Mouse (Mus musculus): Measurements from ENCODE around the gene Olfr586. TPM values are rescaled to one million over a fixed set of nuclear protein-coding genes. Genes with fewer than 3 reads are reported as not detected.

Olfr586 gene
- not detected in 2 replicates for polyA plus RNA-seq (2011; ENCODE audit: insufficient read depth, insufficient read length, low replicate concordance, missing spikeins)

DNA sequence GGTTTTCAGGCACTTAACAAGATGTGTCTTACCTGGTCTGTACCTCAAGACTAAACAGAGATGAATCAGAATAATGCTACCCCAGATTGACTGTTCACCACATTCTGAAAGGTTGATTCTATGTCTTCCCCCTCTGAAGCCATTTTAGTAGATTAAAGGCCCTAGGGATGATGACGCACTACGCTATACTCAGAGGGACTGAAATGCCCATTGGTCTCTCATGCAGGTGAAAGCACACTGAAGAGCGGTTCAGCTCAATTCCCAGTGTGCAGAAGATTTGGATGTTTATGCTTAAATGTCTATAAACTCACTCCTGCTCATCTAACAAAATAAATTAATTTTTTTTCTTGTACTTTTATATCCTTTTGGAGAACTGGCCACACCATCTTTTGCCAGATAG lies at the start of gene Olfr586:
Gene Olfr586, minus strand, starts transcription at position 101 of the 400 bp plus-strand sequence.
- H3K4me1 ChIP-seq (ENCODE audit: control insufficient read depth, insufficient read depth, low read length), result no peaks in the 10 kb centered on the region
- WGBS, result 88% methylated on average over 3 of the region's 3 CpGs
- no peak within 1 kb of the TSS for H3K27ac ChIP-seq (ENCODE audit: control insufficient read depth, insufficient read depth, low read depth, low read length, poor library complexity)
- H3K4me3 ChIP-seq (replicated peaks; ENCODE audit: control insufficient read depth, low read depth, low read length), result no peak within 1 kb of the TSS
- TF ChIP-seq POLR2A (IDR thresholded peaks at IDR 0.05; ENCODE audit: borderline replicate concordance, control insufficient read depth, low read depth, low read length) (no peak), CTCF (IDR thresholded peaks at IDR 0.05; ENCODE audit: control insufficient read depth, insufficient read depth, low read length) (no peak)

DNA sequence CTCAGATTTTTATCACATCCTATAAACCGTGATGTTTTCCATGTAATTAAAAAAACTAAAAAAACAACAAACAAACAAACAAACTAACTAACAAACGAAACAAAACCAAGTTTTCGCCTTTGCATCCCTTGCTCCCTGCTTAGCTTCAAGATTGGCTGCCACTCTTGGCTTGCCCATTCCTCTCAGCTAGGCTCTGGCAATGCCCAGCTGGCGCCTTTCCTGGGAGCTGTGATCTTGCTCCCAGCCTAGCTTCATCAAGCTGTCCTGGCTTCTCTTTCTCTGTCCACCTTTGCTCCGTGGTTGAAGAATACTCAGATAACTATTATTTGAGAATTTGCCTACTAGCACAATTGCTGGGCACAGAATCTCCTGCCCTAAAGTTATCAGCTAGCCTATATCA lies 44.3 kb upstream of the Olfr586 start:
- Histone ChIP-seq H3K27ac (ENCODE audit: control insufficient read depth, insufficient read depth, low read depth, low read length, poor library complexity) (no peak overlapping the region), H3K4me1 (ENCODE audit: control insufficient read depth, insufficient read depth, low read length) (no peaks in the 10 kb centered on the region), H3K4me3 (replicated peaks; ENCODE audit: control insufficient read depth, low read depth, low read length) (no peak overlapping the region)
- no peak for TF ChIP-seq POLR2A (IDR thresholded peaks at IDR 0.05; ENCODE audit: borderline replicate concordance, control insufficient read depth, low read depth, low read length)
- no peak for TF ChIP-seq CTCF (IDR thresholded peaks at IDR 0.05; ENCODE audit: control insufficient read depth, insufficient read depth, low read length)
- 68% methylated on average over 5 of the region's 5 CpGs for WGBS

DNA sequence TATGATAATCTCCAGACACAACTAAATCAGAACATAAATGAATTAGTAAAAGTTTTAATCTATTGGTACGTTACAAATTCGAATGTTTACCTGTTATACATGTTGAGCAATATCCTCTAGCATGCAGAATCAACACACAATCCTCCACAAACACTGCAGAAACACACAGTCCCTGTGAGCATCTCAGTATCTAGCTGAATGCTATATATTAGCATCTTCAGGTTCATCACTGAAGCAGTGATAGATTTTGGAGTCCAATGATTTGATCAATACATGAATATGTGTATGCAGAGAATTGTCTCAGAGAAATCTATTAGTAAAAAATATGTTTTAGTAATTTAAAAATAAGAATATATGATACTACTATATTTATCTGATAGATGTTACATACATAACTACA lies 30.8 kb upstream of the Olfr586 start, which contains the start of gene Olfr589:
Gene Olfr589, minus strand, starts transcription at position 101 of the 400 bp plus-strand sequence.
- WGBS, result 58% methylated on average over 2 of the region's 2 CpGs

DNA sequence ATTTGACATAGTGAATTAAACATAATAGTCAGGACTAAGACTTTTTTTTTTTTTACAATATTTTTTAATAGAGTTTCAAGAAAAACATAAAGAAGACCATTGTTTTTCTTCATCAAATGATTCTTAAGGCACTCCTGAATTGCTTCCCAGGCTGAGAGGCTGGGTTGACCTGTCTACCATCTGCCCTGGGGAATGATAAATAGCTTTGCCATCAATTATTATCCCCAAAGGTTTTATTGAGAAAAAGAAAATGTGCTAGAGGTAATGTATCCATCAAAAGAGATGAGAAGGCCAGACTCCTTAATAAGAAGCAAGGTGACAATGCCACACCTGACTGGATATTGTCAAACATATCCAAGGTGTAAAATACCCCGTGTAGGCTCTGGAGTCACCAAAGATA lies 15.1 kb upstream of the Olfr586 start, which contains the start of gene Olfr588-ps1:
Gene Olfr588-ps1, plus strand, starts transcription at position 301 of the 400 bp plus-strand sequence.
- H3K4me1 ChIP-seq (ENCODE audit: control insufficient read depth, insufficient read depth, low read length), result no peaks in the 10 kb centered on the region
- WGBS, result 81% methylated on average over 1 of the region's 1 CpGs

More for the DNA sequence above, 30.8 kb upstream of the Olfr586 start, which contains the start of gene Olfr589:
- TF ChIP-seq POLR2A (IDR thresholded peaks at IDR 0.05; ENCODE audit: borderline replicate concordance, control insufficient read depth, low read depth, low read length), result no peak
- TF ChIP-seq CTCF (IDR thresholded peaks at IDR 0.05; ENCODE audit: control insufficient read depth, insufficient read depth, low read length), result no peak
- Histone ChIP-seq H3K4me3 (replicated peaks; ENCODE audit: control insufficient read depth, low read depth, low read length) (no peak within 1 kb of the TSS), H3K4me1 (ENCODE audit: control insufficient read depth, insufficient read depth, low read length) (no peaks in the 10 kb centered on the region), H3K27ac (ENCODE audit: control insufficient read depth, insufficient read depth, low read depth, low read length, poor library complexity) (no peak within 1 kb of the TSS)

DNA sequence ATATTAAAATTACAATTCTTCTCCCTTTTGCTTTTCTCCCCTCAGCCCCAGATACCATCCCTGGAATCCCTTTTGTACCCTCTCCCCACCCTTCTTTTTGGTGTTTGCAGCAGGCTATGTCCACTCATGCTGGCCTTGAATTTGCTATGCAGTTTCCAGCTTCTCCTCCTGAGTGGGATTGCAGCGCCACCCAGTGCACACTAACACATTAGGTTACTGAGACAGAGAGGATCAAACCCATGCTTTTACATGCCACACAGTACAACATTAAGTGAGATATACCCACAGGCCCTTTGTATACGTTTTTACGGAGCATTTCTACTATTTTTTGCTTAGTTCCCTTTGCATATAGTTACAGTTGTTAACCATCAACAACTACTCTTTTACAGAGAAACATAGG lies 6.0 kb downstream of the Olfr586 start:
- Histone ChIP-seq H3K27ac (ENCODE audit: control insufficient read depth, insufficient read depth, low read depth, low read length, poor library complexity) (no peak overlapping the region), H3K4me1 (ENCODE audit: control insufficient read depth, insufficient read depth, low read length) (no peaks in the 10 kb centered on the region), H3K4me3 (replicated peaks; ENCODE audit: control insufficient read depth, low read depth, low read length) (no peak overlapping the region)
- 61% methylated on average over 3 of the region's 3 CpGs for WGBS
- TF ChIP-seq POLR2A (IDR thresholded peaks at IDR 0.05; ENCODE audit: borderline replicate concordance, control insufficient read depth, low read depth, low read length) (no peak), CTCF (IDR thresholded peaks at IDR 0.05; ENCODE audit: control insufficient read depth, insufficient read depth, low read length) (no peak)

More for the DNA sequence above, 15.1 kb upstream of the Olfr586 start, which contains the start of gene Olfr588-ps1:
- TF ChIP-seq CTCF (IDR thresholded peaks at IDR 0.05; ENCODE audit: control insufficient read depth, insufficient read depth, low read length), result no peak
- TF ChIP-seq POLR2A (IDR thresholded peaks at IDR 0.05; ENCODE audit: borderline replicate concordance, control insufficient read depth, low read depth, low read length), result no peak
- Histone ChIP-seq H3K4me3 (replicated peaks; ENCODE audit: control insufficient read depth, low read depth, low read length) (no peak within 1 kb of the TSS), H3K27ac (ENCODE audit: control insufficient read depth, insufficient read depth, low read depth, low read length, poor library complexity) (no peak within 1 kb of the TSS)

DNA sequence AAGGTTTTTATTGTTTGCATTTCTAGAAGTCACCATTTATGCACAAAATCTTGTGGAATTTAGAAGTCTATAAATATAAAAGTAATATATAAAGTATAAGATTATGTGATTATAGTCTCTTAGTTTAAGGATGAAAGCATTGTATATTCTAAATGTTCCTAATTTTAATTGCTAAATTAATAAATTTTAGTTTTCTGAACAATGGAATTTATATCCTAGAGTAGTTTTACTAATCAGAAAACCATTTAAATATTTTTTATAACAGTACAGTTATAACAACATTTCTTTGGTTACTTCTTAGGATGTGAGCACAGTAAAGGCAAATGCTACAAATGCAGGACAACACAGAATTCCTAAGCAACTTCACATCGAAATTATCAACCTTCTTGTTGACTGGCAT lies 28.0 kb downstream of the Olfr586 start, which contains the start of gene Olfr585:
Gene Olfr585, plus strand, starts transcription at position 301 of the 400 bp plus-strand sequence.
- Histone ChIP-seq H3K4me1 (ENCODE audit: control insufficient read depth, insufficient read depth, low read length) (no peaks in the 10 kb centered on the region), H3K27ac (ENCODE audit: control insufficient read depth, insufficient read depth, low read depth, low read length, poor library complexity) (no peak within 1 kb of the TSS), H3K4me3 (replicated peaks; ENCODE audit: control insufficient read depth, low read depth, low read length) (no peak within 1 kb of the TSS)
- WGBS, result 77% methylated on average over 1 of the region's 1 CpGs
- TF ChIP-seq CTCF (IDR thresholded peaks at IDR 0.05; ENCODE audit: control insufficient read depth, insufficient read depth, low read length) (no peak), POLR2A (IDR thresholded peaks at IDR 0.05; ENCODE audit: borderline replicate concordance, control insufficient read depth, low read depth, low read length) (no peak)

DNA sequence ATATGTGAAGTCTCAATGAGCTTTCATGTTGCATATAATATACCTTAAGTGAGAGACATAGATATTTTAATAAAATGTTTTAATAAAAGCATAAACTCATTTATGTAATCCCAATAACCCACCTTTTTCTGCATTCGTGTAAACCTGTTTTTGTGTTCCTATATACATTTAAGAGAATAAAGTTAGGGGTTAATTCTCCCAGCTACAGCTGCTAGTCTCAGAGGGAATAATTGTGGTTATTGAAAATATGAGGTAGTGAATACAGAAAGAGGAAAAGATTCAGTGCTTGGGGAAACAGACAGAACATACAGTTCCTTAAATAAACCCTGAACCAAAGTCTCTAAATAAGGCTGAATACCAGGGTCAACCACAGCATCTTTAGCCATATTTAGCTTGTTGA lies 43.9 kb downstream of the Olfr586 start, which contains the start of gene Olfr584:
Gene Olfr584, plus strand, starts transcription at position 301 of the 400 bp plus-strand sequence.
- no peak for TF ChIP-seq CTCF (IDR thresholded peaks at IDR 0.05; ENCODE audit: control insufficient read depth, insufficient read depth, low read length)
- TF ChIP-seq POLR2A (IDR thresholded peaks at IDR 0.05; ENCODE audit: borderline replicate concordance, control insufficient read depth, low read depth, low read length), result no peak
- WGBS, result 56% methylated on average over 1 of the region's 1 CpGs
- Histone ChIP-seq H3K27ac (ENCODE audit: control insufficient read depth, insufficient read depth, low read depth, low read length, poor library complexity) (no peak within 1 kb of the TSS), H3K4me1 (ENCODE audit: control insufficient read depth, insufficient read depth, low read length) (no peaks in the 10 kb centered on the region), H3K4me3 (replicated peaks; ENCODE audit: control insufficient read depth, low read depth, low read length) (no peak within 1 kb of the TSS)

Other genes with a start within 250 kb of the Olfr586 start
- not detected in 2 replicates for gene Olfr568, start 248.5 kb downstream of the Olfr586 start, polyA plus RNA-seq (2011; ENCODE audit: insufficient read depth, insufficient read length, low replicate concordance, missing spikeins)
- not detected in 2 replicates for gene Olfr569, start 234.8 kb downstream of the Olfr586 start, polyA plus RNA-seq (2011; ENCODE audit: insufficient read depth, insufficient read length, low replicate concordance, missing spikeins)
- gene Olfr570, start 231.1 kb downstream of the Olfr586 start, polyA plus RNA-seq (2011; ENCODE audit: insufficient read depth, insufficient read length, low replicate concordance, missing spikeins), result not detected in 2 replicates
- 0.90 and 1.1 TPM in 2 replicates for gene Olfr571, start 208.1 kb downstream of the Olfr586 start, polyA plus RNA-seq (2011; ENCODE audit: insufficient read depth, insufficient read length, low replicate concordance, missing spikeins)
- gene Olfr572, start 201.2 kb downstream of the Olfr586 start, polyA plus RNA-seq (2011; ENCODE audit: insufficient read depth, insufficient read length, low replicate concordance, missing spikeins), result not detected in 2 replicates
- gene Olfr573-ps1, start 183.1 kb downstream of the Olfr586 start, polyA plus RNA-seq (2011; ENCODE audit: insufficient read depth, insufficient read length, low replicate concordance, missing spikeins), result not detected in 2 replicates
- gene Olfr574, start 177.2 kb downstream of the Olfr586 start, polyA plus RNA-seq (2011; ENCODE audit: insufficient read depth, insufficient read length, low replicate concordance, missing spikeins), result not detected in 2 replicates
- gene Olfr575, start 166.9 kb downstream of the Olfr586 start, polyA plus RNA-seq (2011; ENCODE audit: insufficient read depth, insufficient read length, low replicate concordance, missing spikeins), result not detected in 2 replicates
- not detected in 2 replicates for gene Olfr576, start 163.0 kb downstream of the Olfr586 start, polyA plus RNA-seq (2011; ENCODE audit: insufficient read depth, insufficient read length, low replicate concordance, missing spikeins)
- gene Olfr577, start 149.7 kb downstream of the Olfr586 start, polyA plus RNA-seq (2011; ENCODE audit: insufficient read depth, insufficient read length, low replicate concordance, missing spikeins), result not detected in 2 replicates
- not detected in 2 replicates for gene Olfr578, start 136.3 kb downstream of the Olfr586 start, polyA plus RNA-seq (2011; ENCODE audit: insufficient read depth, insufficient read length, low replicate concordance, missing spikeins)
- gene Olfr582, start 87.6 kb downstream of the Olfr586 start, polyA plus RNA-seq (2011; ENCODE audit: insufficient read depth, insufficient read length, low replicate concordance, missing spikeins), result not detected in 2 replicates
- not detected in 2 replicates for gene Olfr583, start 74.3 kb downstream of the Olfr586 start, polyA plus RNA-seq (2011; ENCODE audit: insufficient read depth, insufficient read length, low replicate concordance, missing spikeins)
- not detected in 2 replicates for gene Olfr584, start 43.8 kb downstream of the Olfr586 start, polyA plus RNA-seq (2011; ENCODE audit: insufficient read depth, insufficient read length, low replicate concordance, missing spikeins)
- gene Olfr585, start 27.9 kb downstream of the Olfr586 start, polyA plus RNA-seq (2011; ENCODE audit: insufficient read depth, insufficient read length, low replicate concordance, missing spikeins), result not detected in 2 replicates
- gene Olfr588-ps1, start 15.2 kb upstream of the Olfr586 start, polyA plus RNA-seq (2011; ENCODE audit: insufficient read depth, insufficient read length, low replicate concordance, missing spikeins), result not detected in 2 replicates
- not detected in 2 replicates for gene Olfr589, start 30.7 kb upstream of the Olfr586 start, polyA plus RNA-seq (2011; ENCODE audit: insufficient read depth, insufficient read length, low replicate concordance, missing spikeins)
- gene Olfr591, start 52.7 kb upstream of the Olfr586 start, polyA plus RNA-seq (2011; ENCODE audit: insufficient read depth, insufficient read length, low replicate concordance, missing spikeins), result not detected in 2 replicates
- gene Olfr592, start 59.2 kb upstream of the Olfr586 start, polyA plus RNA-seq (2011; ENCODE audit: insufficient read depth, insufficient read length, low replicate concordance, missing spikeins), result not detected in 2 replicates
- not detected in 2 replicates for gene Olfr593, start 86.2 kb upstream of the Olfr586 start, polyA plus RNA-seq (2011; ENCODE audit: insufficient read depth, insufficient read length, low replicate concordance, missing spikeins)
- not detected in 2 replicates for gene Olfr594, start 91.4 kb upstream of the Olfr586 start, polyA plus RNA-seq (2011; ENCODE audit: insufficient read depth, insufficient read length, low replicate concordance, missing spikeins)
- gene Usp17ld, start 126.9 kb upstream of the Olfr586 start, polyA plus RNA-seq (2011; ENCODE audit: insufficient read depth, insufficient read length, low replicate concordance, missing spikeins), result not detected in 2 replicates
- gene Olfr596, start 180.0 kb upstream of the Olfr586 start, polyA plus RNA-seq (2011; ENCODE audit: insufficient read depth, insufficient read length, low replicate concordance, missing spikeins), result not detected in 2 replicates
- not detected in 2 replicates for gene Olfr597, start 190.7 kb upstream of the Olfr586 start, polyA plus RNA-seq (2011; ENCODE audit: insufficient read depth, insufficient read length, low replicate concordance, missing spikeins)
- gene Olfr598, start 197.9 kb upstream of the Olfr586 start, polyA plus RNA-seq (2011; ENCODE audit: insufficient read depth, insufficient read length, low replicate concordance, missing spikeins), result not detected in 2 replicates
- gene Olfr599, start 210.3 kb upstream of the Olfr586 start, polyA plus RNA-seq (2011; ENCODE audit: insufficient read depth, insufficient read length, low replicate concordance, missing spikeins), result not detected in 2 replicates
- gene Olfr600, start 224.0 kb upstream of the Olfr586 start, polyA plus RNA-seq (2011; ENCODE audit: insufficient read depth, insufficient read length, low replicate concordance, missing spikeins), result not detected in 2 replicates
- not detected in 2 replicates for gene Olfr601, start 237.0 kb upstream of the Olfr586 start, polyA plus RNA-seq (2011; ENCODE audit: insufficient read depth, insufficient read length, low replicate concordance, missing spikeins)